Mouse (Mus musculus) CD4-positive helper T cell, adult 2 months (primary cell): ENCODE results near the gene Atp8a2.

Source experiments
- DNase-seq: peaks from one replicate; pipeline ENCODE4 v3.0.0-alpha.2; 2012; ENCODE audit warnings: low read depth, missing footprints, low spot score

Gene Atp8a2

GRCm38 (mm10) chr14:60196884-60197283 is at the start of gene Atp8a2:
TSS of gene Atp8a2 (minus strand) at chr14:60197179.
- DNase-seq, result no peak

GRCm38 (mm10) chr14:60238551-60238950 is 41.6 kb upstream of the Atp8a2 start:
- DNase-seq, result no peak

- no peak for DNase-seq
Measured at GRCm38 (mm10) chr14:60219886-60220285, 22.9 kb upstream of the Atp8a2 start.

- no peak for DNase-seq
Measured at GRCm38 (mm10) chr14:60217616-60218015, 20.6 kb upstream of the Atp8a2 start.

- DNase-seq, result no peak
Measured at GRCm38 (mm10) chr14:60216125-60216524, 19.1 kb upstream of the Atp8a2 start.

- DNase-seq, result no peak
Measured at GRCm38 (mm10) chr14:60215000-60215399, 18.0 kb upstream of the Atp8a2 start.

- no peak for DNase-seq
Measured at GRCm38 (mm10) chr14:60214040-60214439, 17.1 kb upstream of the Atp8a2 start.

- DNase-seq, result no peak
Measured at GRCm38 (mm10) chr14:60209166-60209565, 12.2 kb upstream of the Atp8a2 start.

- no peak for DNase-seq
Measured at GRCm38 (mm10) chr14:60204993-60205392, 8.0 kb upstream of the Atp8a2 start.

- DNase-seq, result no peak
Measured at GRCm38 (mm10) chr14:60195999-60196398, 980 bp downstream of the Atp8a2 start.

- no peak for DNase-seq
Measured at GRCm38 (mm10) chr14:60194606-60195005, 2.4 kb downstream of the Atp8a2 start.

- DNase-seq, result no peak
Measured at GRCm38 (mm10) chr14:60189771-60190170, 7.2 kb downstream of the Atp8a2 start.

GRCm38 (mm10) chr14:60188201-60188825 is 8.7 kb downstream of the Atp8a2 start:
- DNase-seq, result no peak

- DNase-seq, result no peak
Measured at GRCm38 (mm10) chr14:60181306-60181705, 15.7 kb downstream of the Atp8a2 start.

GRCm38 (mm10) chr14:60178571-60178955 is 18.4 kb downstream of the Atp8a2 start:
- DNase-seq, result no peak

- peak; percentile 16 for DNase-seq
Measured at GRCm38 (mm10) chr14:60177614-60178570, 19.1 kb downstream of the Atp8a2 start.

GRCm38 (mm10) chr14:60176891-60177613 is 19.9 kb downstream of the Atp8a2 start:
- DNase-seq, result peak; percentile 21

- DNase-seq, result no peak
Measured at GRCm38 (mm10) chr14:60176469-60176890, 20.5 kb downstream of the Atp8a2 start.

- no peak for DNase-seq
Measured at GRCm38 (mm10) chr14:60172286-60173055, 24.5 kb downstream of the Atp8a2 start.

GRCm38 (mm10) chr14:60170845-60171610 is 26.0 kb downstream of the Atp8a2 start:
- no peak for DNase-seq

- DNase-seq, result no peak
Measured at GRCm38 (mm10) chr14:60163367-60163766, 33.6 kb downstream of the Atp8a2 start.
